Mouse (Mus musculus) heart, adult 2 months (tissue): ENCODE results near the gene Hist2h2aa1.

Source experiments
- CTCF ChIP-seq: fragments of 200-600 bp; IDR thresholded peaks from 2 replicates; pipeline ENCODE4 v1.8.1; 2022; ENCODE audit warnings: antibody characterized with exemption, mild to moderate bottlenecking, moderate library complexity
- EP300 ChIP-seq: fragments of 200-500 bp; IDR thresholded peaks from 2 replicates; pipeline ENCODE4 v1.6.1; 2011; ENCODE audit warnings: low read depth, low read length, control low read depth; ENCODE audit not compliant: insufficient read depth
- POLR2A ChIP-seq: fragments of 200-500 bp; IDR thresholded peaks from 2 replicates; pipeline ENCODE4 v1.6.1; 2011; ENCODE audit warnings: mild to moderate bottlenecking, low read depth, low read length, control low read depth; ENCODE audit not compliant: insufficient read depth

GRCm38 (mm10) chr3:96197129-96197749, 48.1 kb upstream of the Hist2h2aa1 start:
- TF ChIP-seq CTCF = peak; percentile 36
- TF ChIP-seq POLR2A = peak; percentile 98
- no peak; the same call in 1 of the 2 replicates for TF ChIP-seq EP300
